Mouse (Mus musculus): ENCODE data around the gene Cfap299. TPM values are rescaled to one million over a fixed set of nuclear protein-coding genes. Genes with fewer than 3 reads are reported as not detected.

Cfap299 gene
- polyA plus RNA-seq, 1 experiment, result not detected

- Histone ChIP-seq H3K27me3 (ENCODE audit: control insufficient read depth) (no peaks in the 10 kb centered on the region), H3K9me3 (ENCODE audit: control insufficient read depth, low read length) (peaks cover 5% of the 10 kb centered on the region), H3K4me3 (replicated peaks) (no peak overlapping the region), H3K4me1 (ENCODE audit: control insufficient read depth) (no peaks in the 10 kb centered on the region), H3K36me3 (ENCODE audit: control insufficient read depth) (no peaks in the 10 kb centered on the region)
- TF ChIP-seq GATA1 (IDR thresholded peaks at IDR 0.05; ENCODE audit: low read length) (no peak), TAL1 (IDR thresholded peaks at IDR 0.05; ENCODE audit: low read length) (no peak)
These were observed 212.2 kb downstream of the Cfap299 start for GRCm38 (mm10) chr5:98541333-98541732.

- TF ChIP-seq TAL1 (IDR thresholded peaks at IDR 0.05; ENCODE audit: low read length), result no peak
- TF ChIP-seq GATA1 (IDR thresholded peaks at IDR 0.05; ENCODE audit: low read length), result no peak
- H3K36me3 ChIP-seq (ENCODE audit: control insufficient read depth), result no peaks in the 10 kb centered on the region
These were observed 221.2 kb downstream of the Cfap299 start for GRCm38 (mm10) chr5:98550285-98550684.

GRCm38 (mm10) chr5:98550873-98551272 lies 221.8 kb downstream of the Cfap299 start:
- Histone ChIP-seq H3K27me3 (ENCODE audit: control insufficient read depth) (no peaks in the 10 kb centered on the region), H3K4me3 (replicated peaks) (no peak overlapping the region), H3K9me3 (ENCODE audit: control insufficient read depth, low read length) (peaks cover 2% of the 10 kb centered on the region; the same call in 1 of the 2 replicates), H3K4me1 (ENCODE audit: control insufficient read depth) (no peaks in the 10 kb centered on the region), H3K36me3 (ENCODE audit: control insufficient read depth) (no peaks in the 10 kb centered on the region)
- TF ChIP-seq GATA1 (IDR thresholded peaks at IDR 0.05; ENCODE audit: low read length) (no peak), TAL1 (IDR thresholded peaks at IDR 0.05; ENCODE audit: low read length) (no peak)

More at GRCm38 (mm10) chr5:98550285-98550684, 221.2 kb downstream of the Cfap299 start:
- no peaks in the 10 kb centered on the region for H3K4me1 ChIP-seq (ENCODE audit: control insufficient read depth)
- H3K27me3 ChIP-seq (ENCODE audit: control insufficient read depth), result no peaks in the 10 kb centered on the region
- no peak overlapping the region for H3K4me3 ChIP-seq (replicated peaks)
- peaks cover 4% of the 10 kb centered on the region for H3K9me3 ChIP-seq (ENCODE audit: control insufficient read depth, low read length)

- TF ChIP-seq GATA1 (IDR thresholded peaks at IDR 0.05; ENCODE audit: low read length), result no peak
- TF ChIP-seq TAL1 (IDR thresholded peaks at IDR 0.05; ENCODE audit: low read length), result no peak
- no peaks in the 10 kb centered on the region for H3K36me3 ChIP-seq (ENCODE audit: control insufficient read depth)
- H3K4me1 ChIP-seq (ENCODE audit: control insufficient read depth), result no peaks in the 10 kb centered on the region
- no peaks in the 10 kb centered on the region for H3K27me3 ChIP-seq (ENCODE audit: control insufficient read depth)
- no peak within 1 kb of the TSS for H3K4me3 ChIP-seq (replicated peaks)
- H3K9me3 ChIP-seq (ENCODE audit: control insufficient read depth, low read length), result peaks cover 2% of the 10 kb centered on the region; the same call in 1 of the 2 replicates
These were observed 223.3 kb downstream of the Cfap299 start, which contains the start of gene Gm11111 for GRCm38 (mm10) chr5:98552395-98552794. Gene Gm11111, plus strand, starts transcription at chr5:98552695.

- Histone ChIP-seq H3K27me3 (ENCODE audit: control insufficient read depth) (no peaks in the 10 kb centered on the region), H3K4me1 (ENCODE audit: control insufficient read depth) (no peaks in the 10 kb centered on the region)
- TF ChIP-seq GATA1 (IDR thresholded peaks at IDR 0.05; ENCODE audit: low read length) (no peak), TAL1 (IDR thresholded peaks at IDR 0.05; ENCODE audit: low read length) (no peak)
These were observed 223.9 kb downstream of the Cfap299 start for GRCm38 (mm10) chr5:98552811-98553601.

GRCm38 (mm10) chr5:98561301-98561700 lies 232.2 kb downstream of the Cfap299 start:
- Histone ChIP-seq H3K4me3 (replicated peaks) (no peak overlapping the region), H3K4me1 (ENCODE audit: control insufficient read depth) (no peaks in the 10 kb centered on the region), H3K27me3 (ENCODE audit: control insufficient read depth) (no peaks in the 10 kb centered on the region), H3K36me3 (ENCODE audit: control insufficient read depth) (no peaks in the 10 kb centered on the region), H3K9me3 (ENCODE audit: control insufficient read depth, low read length) (peaks cover 11% of the 10 kb centered on the region)
- no peak for TF ChIP-seq TAL1 (IDR thresholded peaks at IDR 0.05; ENCODE audit: low read length)
- no peak for TF ChIP-seq GATA1 (IDR thresholded peaks at IDR 0.05; ENCODE audit: low read length)

More at GRCm38 (mm10) chr5:98552811-98553601, 223.9 kb downstream of the Cfap299 start:
- H3K9me3 ChIP-seq (ENCODE audit: control insufficient read depth, low read length), result peaks cover 2% of the 10 kb centered on the region; the same call in 1 of the 2 replicates
- no peak overlapping the region for H3K4me3 ChIP-seq (replicated peaks)
- H3K36me3 ChIP-seq (ENCODE audit: control insufficient read depth), result no peaks in the 10 kb centered on the region

GRCm38 (mm10) chr5:98562806-98563205 lies 233.7 kb downstream of the Cfap299 start:
- Histone ChIP-seq H3K4me1 (ENCODE audit: control insufficient read depth) (no peaks in the 10 kb centered on the region), H3K9me3 (ENCODE audit: control insufficient read depth, low read length) (peaks cover 11% of the 10 kb centered on the region), H3K36me3 (ENCODE audit: control insufficient read depth) (no peaks in the 10 kb centered on the region), H3K27me3 (ENCODE audit: control insufficient read depth) (no peaks in the 10 kb centered on the region), H3K4me3 (replicated peaks) (no peak overlapping the region)
- TF ChIP-seq GATA1 (IDR thresholded peaks at IDR 0.05; ENCODE audit: low read length) (no peak), TAL1 (IDR thresholded peaks at IDR 0.05; ENCODE audit: low read length) (no peak)

- H3K36me3 ChIP-seq (ENCODE audit: control insufficient read depth), result no peaks in the 10 kb centered on the region
- no peak overlapping the region for H3K4me3 ChIP-seq (replicated peaks)
- no peaks in the 10 kb centered on the region for H3K4me1 ChIP-seq (ENCODE audit: control insufficient read depth)
- no peak for TF ChIP-seq GATA1 (IDR thresholded peaks at IDR 0.05; ENCODE audit: low read length)
- no peaks in the 10 kb centered on the region for H3K27me3 ChIP-seq (ENCODE audit: control insufficient read depth)
- H3K9me3 ChIP-seq (ENCODE audit: control insufficient read depth, low read length), result peaks cover 11% of the 10 kb centered on the region
These were observed 234.7 kb downstream of the Cfap299 start for GRCm38 (mm10) chr5:98563801-98564200.

- no peaks in the 10 kb centered on the region for H3K27me3 ChIP-seq (ENCODE audit: control insufficient read depth)
- no peak for TF ChIP-seq TAL1 (IDR thresholded peaks at IDR 0.05; ENCODE audit: low read length)
- no peak for TF ChIP-seq GATA1 (IDR thresholded peaks at IDR 0.05; ENCODE audit: low read length)
- no peaks in the 10 kb centered on the region for H3K36me3 ChIP-seq (ENCODE audit: control insufficient read depth)
- H3K4me1 ChIP-seq (ENCODE audit: control insufficient read depth), result no peaks in the 10 kb centered on the region
- H3K9me3 ChIP-seq (ENCODE audit: control insufficient read depth, low read length), result peaks cover 5% of the 10 kb centered on the region
- no peak overlapping the region for H3K4me3 ChIP-seq (replicated peaks)
These were observed 237.5 kb downstream of the Cfap299 start for GRCm38 (mm10) chr5:98566461-98567193.
